In genomic region chr1:179666971-179667370, GRCm38 (mm10) we compare ENCODE assay signal across 11 mouse cellular contexts. TPM values are rescaled to one million over a fixed set of nuclear protein-coding genes. Genes with fewer than 3 reads are reported as not detected.
A peak's percentile ranks its signal among the peaks of the same experiment; 100 is the strongest.
DNase-seq lines count a peak whose midpoint lies in the region; ATAC-seq and TF ChIP-seq lines count a peak whose summit lies in the region.
"Had no signal": no experiment of that assay in that cellular context is flagged by ENCODE, and none has a peak within 500 bp of the region (broad histone marks: within the 10 kb centered on the region; RNA-seq: fewer than 3 reads in every experiment).

No protein-coding gene starts in this region.

- H3K79me2 ChIP-seq in heart, adult 2 months (replicated peaks; ENCODE audit: control insufficient read depth, insufficient read depth, low read length), result no peaks in the 10 kb centered on the region

- H3K4me1 ChIP-seq in heart, embryonic 14.5 days (ENCODE audit: control insufficient read depth in 2 of 2, insufficient read depth in 2 of 2, low read length in 2 of 2), result peaks cover 3 to 10% of the 10 kb centered on the region in 2 experiments
- peaks cover 2% of the 10 kb centered on the region for H3K4me1 ChIP-seq in heart, adult 2 months (ENCODE audit: control insufficient read depth, insufficient read depth, low read length)
- peaks cover 7% of the 10 kb centered on the region for H3K4me1 ChIP-seq in testis, adult 2 months (ENCODE audit: control insufficient read depth, insufficient read depth, low read length)
- peaks cover 13% of the 10 kb centered on the region for H3K4me1 ChIP-seq in hindbrain, postnatal 0 days (ENCODE audit: insufficient read depth, low read length)

- H3K27me3 ChIP-seq in heart, embryonic 14.5 days (ENCODE audit: control insufficient read depth, insufficient read depth, low read length), result no peaks in the 10 kb centered on the region
- no peaks in the 10 kb centered on the region for H3K27me3 ChIP-seq in heart, adult 2 months (ENCODE audit: control insufficient read depth, insufficient read depth, low read length)
- H3K27me3 ChIP-seq in testis, adult 2 months (ENCODE audit: control insufficient read depth, insufficient read depth, low read length), result no peaks in the 10 kb centered on the region
- H3K27me3 ChIP-seq in hindbrain, postnatal 0 days (ENCODE audit: insufficient read depth, low read length), result no peaks in the 10 kb centered on the region

- 75% methylated on average over 2 of the region's 2 CpGs for WGBS in heart, embryonic 14.5 days
- WGBS in heart, adult 2 months, result 79% methylated on average over 2 of the region's 2 CpGs
- WGBS in hindbrain, postnatal 0 days, result 46% methylated on average over 2 of the region's 2 CpGs

- H3K4me2 ChIP-seq in heart, embryonic 14.5 days (ENCODE audit: low read length), result peak overlapping the region; percentile 77
- H3K4me2 ChIP-seq in hindbrain, postnatal 0 days (ENCODE audit: low read depth, low read length), result peak overlapping the region; percentile 83

- intact Hi-C loops in heart, adult 2 months (cut with DNase I), result no loop called here

- no peak for ATAC-seq in heart, embryonic 14.5 days (ENCODE audit: insufficient number of reproducible peaks, insufficient read depth, low FRiP score, low read depth)
- ATAC-seq in hindbrain, postnatal 0 days, result no peak

- no peak for TF ChIP-seq EP300 in heart, adult 2 months (IDR thresholded peaks at IDR 0.05; ENCODE audit: insufficient read depth, low read depth, low read length)

- H3K4me3 ChIP-seq in heart, embryonic 14.5 days (ENCODE audit: control insufficient read depth in 1 of 2, insufficient read depth in 1 of 2, low read depth in 1 of 2, low read length in 2 of 2), result no peak overlapping the region
- H3K4me3 ChIP-seq in heart, adult 2 months, result no peak overlapping the region
- no peak overlapping the region; the same call in 1 of the 2 replicates for H3K4me3 ChIP-seq in testis, adult 2 months (ENCODE audit: control insufficient read depth, low read depth, low read length)
- peak overlapping the region; percentile 91 for H3K4me3 ChIP-seq in hindbrain, postnatal 0 days (ENCODE audit: low read length)

- no peak overlapping the region for H3K9ac ChIP-seq in heart, embryonic 14.5 days (ENCODE audit: low read length)
- no peak overlapping the region for H3K9ac ChIP-seq in heart, adult 2 months (ENCODE audit: low read depth, low read length)
- peak overlapping the region; percentile 86; the same call in 1 of the 2 replicates for H3K9ac ChIP-seq in hindbrain, postnatal 0 days (replicated peaks; ENCODE audit: low read length)

- peaks cover 11% of the 10 kb centered on the region for H3K36me3 ChIP-seq in heart, embryonic 14.5 days (ENCODE audit: control insufficient read depth, insufficient read depth, low read length)
- peaks cover 3% of the 10 kb centered on the region; the same call in 1 of the 2 replicates for H3K36me3 ChIP-seq in heart, adult 2 months (ENCODE audit: control insufficient read depth, insufficient read depth, low read length)
- H3K36me3 ChIP-seq in testis, adult 2 months (ENCODE audit: control insufficient read depth, insufficient read depth, low read length), result no peaks in the 10 kb centered on the region
- H3K36me3 ChIP-seq in hindbrain, postnatal 0 days (ENCODE audit: insufficient read depth, low read length), result 0 out of 2 replicates have a peak, but pooled peaks cover 4% of the 10 kb centered on the region

- no peak for TF ChIP-seq CTCF in heart, adult 2 months (IDR thresholded peaks at IDR 0.05)
- no peak for TF ChIP-seq CTCF in testis, adult 2 months (IDR thresholded peaks at IDR 0.05; ENCODE audit: control insufficient read depth, insufficient read depth, insufficient replicate concordance, low read depth, low read length)
- no peak for TF ChIP-seq CTCF in hindbrain, postnatal 0 days (IDR thresholded peaks at IDR 0.05; ENCODE audit: low read depth)

- no peak for TF ChIP-seq POLR2A in heart, adult 2 months (IDR thresholded peaks at IDR 0.05; ENCODE audit: insufficient read depth, low read depth, low read length)
- no peak for TF ChIP-seq POLR2A in testis, adult 2 months (IDR thresholded peaks at IDR 0.05; ENCODE audit: control insufficient read depth, low read depth, low read length)

- H3K9me3 ChIP-seq in heart, embryonic 14.5 days (ENCODE audit: control insufficient read depth, low read length), result no peaks in the 10 kb centered on the region
- H3K9me3 ChIP-seq in hindbrain, postnatal 0 days (ENCODE audit: low read length), result no peaks in the 10 kb centered on the region

- DNase-seq in heart, adult 2 months, result no peak
- no peak for DNase-seq in testis, postnatal 10 days (ENCODE audit: low spot score)
- DNase-seq in hindbrain, postnatal 0 days (ENCODE audit: low spot score), result no peak
- DNase-seq in testis, postnatal 14 days (ENCODE audit: low spot score), result peak; percentile 46
- no peak for DNase-seq in gastrocnemius, postnatal 4 days (ENCODE audit: low spot score in 2 of 2)
- DNase-seq in thymus, postnatal 36 days, result no peak
- DNase-seq: kidney, adult 11 months; left cerebral cortex, postnatal 4 days; thymus, postnatal 4 days had no signal

- H3K27ac ChIP-seq in heart, embryonic 14.5 days (replicated peaks in 1 of 2; ENCODE audit: control insufficient read depth in 1 of 2, insufficient read depth in 1 of 2, low read depth in 2 of 2, low read length in 2 of 2), result peak overlapping the region in 1 of 2 experiments; percentile 88; a peak in 2 of 4 replicates
- no peak overlapping the region for H3K27ac ChIP-seq in heart, adult 2 months
- peak overlapping the region; percentile 10 for H3K27ac ChIP-seq in testis, adult 2 months (ENCODE audit: control insufficient read depth, insufficient read depth, low read depth, low read length)
- no peak overlapping the region for H3K27ac ChIP-seq in hindbrain, postnatal 0 days

RNA-seq across cellular contexts. Expression of gene Sccpdh, which starts 1.0 kb away (rescaled TPM):
- polyA plus RNA-seq in heart, embryonic 14.5 days (2014; fragmentation: Nextera tagmentation; extraction: Ambion mirVana), result 100 and 103 TPM in 2 replicates
- total RNA-seq in heart, adult 2 months (2021), result 10 to 100 TPM; 47.9 to 49.4 TPM
- polyA plus RNA-seq in heart, adult 2 months (2012; rRNA removed), result 23.6 and 72.3 TPM in 2 replicates
- 196 and 222 TPM in 2 replicates for polyA plus RNA-seq in testis, adult 2 months (2012; rRNA removed)
- 63.8 and 87.3 TPM in 2 replicates for total RNA-seq in hindbrain, postnatal 0 days (2014; rRNA removed)
- 183 and 187 TPM in 2 replicates for polyA plus RNA-seq in hindbrain, postnatal 0 days (2015; fragmentation: Nextera tagmentation; extraction: Ambion mirVana)
- total RNA-seq in gastrocnemius, postnatal 4 days (2021), result 10 to 100 TPM; 72.9 to 79.8 TPM
